Mouse (Mus musculus): ENCODE measurements around the gene Psenen.

Psenen gene

GRCm38 (mm10) chr7:30563117-30563905, at the start of gene Psenen, which contains the start of the genes U2af1l4 and Gm49396:
TSS of gene Psenen (minus strand) at chr7:30563627.
TSS of gene U2af1l4 (plus strand) at chr7:30563301.
TSS of gene Gm49396 (plus strand) at chr7:30563344.
- DNase-seq: peak; percentile 88 to 91

DNA sequence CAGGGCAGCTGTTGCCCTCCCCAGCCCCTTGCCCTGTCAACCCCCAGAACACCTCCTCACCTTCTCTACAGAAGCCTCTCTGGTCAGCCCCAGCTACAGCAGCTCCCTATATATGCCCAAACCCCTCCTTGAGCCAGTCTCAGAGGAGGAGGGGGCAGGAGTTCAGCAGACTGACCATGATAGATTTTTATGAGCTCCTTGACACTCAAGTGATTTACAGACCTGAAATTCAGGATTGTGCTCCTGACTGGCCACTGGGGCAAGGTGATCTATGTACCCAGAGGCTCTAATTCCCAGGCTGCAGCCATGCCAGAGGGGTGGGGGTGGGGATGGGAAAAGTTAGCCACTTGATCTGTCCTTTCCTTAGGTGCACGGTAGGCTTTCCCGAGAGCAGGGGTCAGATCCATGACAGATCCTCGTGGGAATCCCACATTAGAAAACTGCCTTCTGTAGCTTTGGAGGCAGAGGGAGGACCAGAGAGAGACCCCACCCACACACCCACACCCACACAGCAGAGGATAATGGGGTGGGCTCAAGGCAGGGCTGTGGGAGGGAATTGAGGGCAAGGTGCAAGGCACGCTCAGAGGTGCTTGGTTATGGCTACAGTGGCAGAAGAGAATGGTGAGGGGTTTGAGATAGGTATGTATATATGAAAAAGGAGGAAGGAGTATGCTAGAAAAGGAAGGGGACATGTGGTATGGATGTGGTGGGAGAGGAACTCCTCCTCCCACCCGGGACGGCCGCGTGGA, 49.4 kb upstream of the Psenen start, which contains the start of gene Upk1a:
TSS of gene Upk1a (minus strand) at position 194 of the 749 bp plus-strand sequence.
- DNase-seq: no peak

GRCm38 (mm10) chr7:30610043-30610442, 46.6 kb upstream of the Psenen start:
- no peak for DNase-seq

DNA sequence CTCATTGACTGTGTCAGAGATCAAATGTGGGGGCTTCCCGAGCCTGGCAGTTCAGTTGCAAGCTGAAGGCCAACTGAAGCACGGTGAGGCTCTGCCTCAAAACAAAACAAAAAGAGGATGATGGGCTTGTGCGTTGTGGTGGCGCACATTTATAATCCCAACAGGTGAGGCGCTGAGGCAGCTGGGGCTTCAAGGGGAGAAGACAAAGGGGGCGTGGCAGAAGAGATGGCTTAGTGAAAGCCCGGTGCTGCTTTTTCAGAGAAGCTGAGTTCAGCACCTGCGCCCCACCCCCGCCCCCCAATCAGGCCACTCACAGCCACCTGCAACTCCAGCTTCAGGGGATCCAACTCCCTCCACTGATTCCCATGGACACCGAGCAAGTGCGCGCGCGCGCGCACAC, 45.0 kb upstream of the Psenen start:
- no peak for DNase-seq

DNA sequence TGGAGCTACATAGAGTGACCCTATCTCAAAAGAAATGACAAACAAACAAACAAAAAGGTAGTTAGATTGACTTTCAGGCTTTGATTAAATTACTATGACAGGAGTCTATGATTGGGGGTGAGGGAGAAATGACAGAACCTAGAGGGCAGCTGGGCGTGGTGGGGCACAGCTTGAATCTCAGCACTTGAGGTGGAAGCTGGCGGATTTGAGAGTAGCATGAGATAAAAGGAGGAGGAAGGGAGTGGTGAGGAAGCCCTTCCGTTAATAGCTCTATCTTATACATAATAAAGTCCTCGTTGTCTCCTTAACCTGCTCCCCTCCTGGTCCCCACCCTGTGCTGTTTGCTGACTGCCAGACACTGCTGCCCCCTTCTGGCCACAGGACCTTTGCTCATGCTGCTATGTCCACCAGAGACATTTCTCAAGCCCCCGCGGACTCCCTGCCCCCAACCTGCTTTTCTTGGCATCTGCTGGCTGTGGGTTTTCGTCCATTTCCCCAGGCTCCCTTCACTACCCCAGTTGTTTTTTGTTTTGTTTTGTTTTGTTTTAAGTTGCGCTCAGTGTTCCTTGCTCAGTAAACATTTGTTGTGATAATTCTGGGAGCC, 44.4 kb upstream of the Psenen start:
- DNase-seq: peak; percentile 45 to 70

DNA sequence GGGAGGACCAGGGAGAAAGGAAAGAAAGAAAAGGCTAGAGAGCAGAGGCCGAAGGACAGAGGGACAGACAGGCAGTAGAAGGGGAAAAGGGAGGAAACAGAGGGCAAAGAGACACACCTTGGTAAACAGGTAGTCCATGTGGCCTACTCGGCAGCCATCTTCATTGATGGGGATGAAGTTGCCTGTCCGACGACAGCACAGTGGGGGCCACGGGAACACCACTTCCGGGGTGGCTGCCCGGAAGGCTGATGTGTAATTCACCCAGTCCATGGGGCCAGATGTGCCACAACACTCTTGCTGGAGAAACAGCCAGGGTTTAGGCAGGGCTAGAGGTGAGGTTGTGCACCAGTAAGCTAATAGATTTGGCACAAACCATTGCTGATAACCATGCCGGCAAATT, 41.5 kb upstream of the Psenen start:
- DNase-seq: no peak

- DNase-seq: no peak
Measured at GRCm38 (mm10) chr7:30604424-30604823, 41.0 kb upstream of the Psenen start.

GRCm38 (mm10) chr7:30602583-30602982, 39.2 kb upstream of the Psenen start:
- no peak for DNase-seq

DNA sequence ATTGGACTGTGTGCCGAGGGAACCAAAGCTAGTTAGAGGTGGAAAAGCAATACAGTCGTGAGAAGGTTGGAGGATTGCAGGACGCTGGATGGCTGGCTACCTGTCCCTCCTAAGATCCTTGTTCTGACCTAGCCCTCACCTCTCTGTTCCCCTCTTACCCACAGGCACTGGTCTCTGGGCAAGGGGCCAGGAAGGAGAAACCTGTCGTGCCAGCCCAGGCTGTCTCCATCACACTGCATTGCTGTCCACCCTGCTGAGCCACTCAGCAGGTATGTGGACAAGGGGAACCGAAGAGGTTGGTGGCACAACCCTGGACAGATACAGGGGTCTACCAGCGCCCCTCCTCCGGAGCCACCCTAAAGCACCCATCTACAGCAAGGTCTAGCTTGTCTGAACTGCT, 37.2 kb upstream of the Psenen start:
- DNase-seq: no peak

DNA sequence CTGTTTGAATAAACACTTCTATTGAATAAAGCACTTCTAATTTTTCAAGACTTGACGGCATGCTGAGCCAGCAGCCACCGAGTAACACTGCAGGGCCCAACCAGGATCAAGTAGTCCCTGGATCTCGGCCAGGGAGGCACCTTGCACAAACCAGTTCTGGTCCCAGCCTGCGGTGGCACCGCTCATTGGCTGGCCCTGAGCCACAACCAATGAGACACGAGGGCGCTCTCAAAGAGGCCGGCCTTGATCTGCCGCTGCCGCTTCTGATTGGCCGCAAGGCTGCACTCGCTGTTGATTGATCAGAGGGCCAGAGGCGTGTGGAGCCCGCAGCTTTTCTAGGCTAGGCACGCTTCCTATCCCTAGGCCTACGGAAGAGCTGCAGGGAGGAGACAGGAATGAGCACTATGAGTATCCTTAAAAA, 36.5 kb upstream of the Psenen start:
- DNase-seq: peak; percentile 33 to 38

- DNase-seq: no peak
Measured at GRCm38 (mm10) chr7:30598786-30599185, 35.4 kb upstream of the Psenen start, which contains the start of gene Zbtb32. TSS of gene Zbtb32 (minus strand) at chr7:30598909.

DNA sequence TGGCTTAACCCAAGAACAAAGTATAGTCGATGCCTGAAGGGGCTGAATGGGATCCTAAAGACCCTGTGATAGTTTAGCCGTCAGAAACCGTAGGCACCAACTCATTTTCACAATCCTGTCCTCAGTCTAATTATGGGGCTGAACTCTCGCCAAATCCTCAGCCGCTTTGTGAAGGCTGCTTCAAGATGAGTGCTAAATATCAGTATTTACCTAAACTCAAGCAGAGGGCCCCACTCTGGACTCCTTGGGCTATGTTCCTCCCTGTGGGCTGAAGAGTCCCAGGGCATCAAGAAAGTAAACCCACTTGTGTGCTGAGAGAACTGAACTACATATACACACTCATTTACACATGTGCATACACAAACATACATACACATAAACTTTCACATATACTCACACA, 33.4 kb upstream of the Psenen start:
- DNase-seq: no peak

DNA sequence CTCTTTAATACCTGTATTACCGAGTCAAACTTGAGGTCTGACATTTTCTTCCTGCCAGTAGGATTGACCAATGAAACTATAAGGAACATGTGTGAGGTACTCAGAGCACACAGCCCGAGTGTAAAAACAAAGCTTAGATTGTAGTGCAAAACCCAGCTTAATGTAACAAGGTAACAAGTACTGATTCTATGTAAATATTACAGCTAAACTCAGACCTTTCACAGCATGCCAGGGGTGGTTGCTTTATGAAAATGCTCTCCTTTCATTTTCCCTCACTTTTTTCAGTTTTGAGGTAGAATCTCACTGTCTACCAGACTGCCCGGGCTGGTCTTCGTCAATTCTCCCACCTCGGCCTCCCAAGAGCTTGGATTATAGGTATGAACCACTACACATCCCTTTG, 32.7 kb upstream of the Psenen start:
- no peak for DNase-seq

DNA sequence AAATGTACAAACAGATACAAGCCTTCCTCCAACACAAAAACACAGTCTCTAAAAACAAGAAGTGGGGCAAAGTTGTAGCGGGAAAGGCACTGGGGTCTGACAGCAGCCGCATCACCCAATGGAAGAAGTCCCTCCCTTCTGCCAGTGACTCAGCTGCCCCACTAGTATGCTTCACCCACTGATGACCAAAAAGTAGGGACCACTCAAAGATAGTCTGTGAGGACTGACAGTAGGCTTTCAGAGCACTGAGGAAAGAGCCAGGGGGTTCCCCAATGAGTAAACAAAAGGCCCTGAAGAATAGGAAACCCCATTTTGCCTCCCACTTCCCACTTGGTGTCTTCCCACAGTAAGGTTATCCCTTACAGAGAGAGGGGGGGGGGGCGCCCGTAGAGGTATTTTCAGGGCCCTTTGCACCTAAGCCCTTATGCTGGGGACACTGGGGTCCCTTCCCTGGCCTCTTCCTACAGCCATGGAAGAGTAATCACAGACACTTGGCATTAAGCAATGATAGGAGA, 31.1 kb upstream of the Psenen start:
- no peak for DNase-seq

GRCm38 (mm10) chr7:30593579-30594509, 30.4 kb upstream of the Psenen start:
- DNase-seq: no peak

DNA sequence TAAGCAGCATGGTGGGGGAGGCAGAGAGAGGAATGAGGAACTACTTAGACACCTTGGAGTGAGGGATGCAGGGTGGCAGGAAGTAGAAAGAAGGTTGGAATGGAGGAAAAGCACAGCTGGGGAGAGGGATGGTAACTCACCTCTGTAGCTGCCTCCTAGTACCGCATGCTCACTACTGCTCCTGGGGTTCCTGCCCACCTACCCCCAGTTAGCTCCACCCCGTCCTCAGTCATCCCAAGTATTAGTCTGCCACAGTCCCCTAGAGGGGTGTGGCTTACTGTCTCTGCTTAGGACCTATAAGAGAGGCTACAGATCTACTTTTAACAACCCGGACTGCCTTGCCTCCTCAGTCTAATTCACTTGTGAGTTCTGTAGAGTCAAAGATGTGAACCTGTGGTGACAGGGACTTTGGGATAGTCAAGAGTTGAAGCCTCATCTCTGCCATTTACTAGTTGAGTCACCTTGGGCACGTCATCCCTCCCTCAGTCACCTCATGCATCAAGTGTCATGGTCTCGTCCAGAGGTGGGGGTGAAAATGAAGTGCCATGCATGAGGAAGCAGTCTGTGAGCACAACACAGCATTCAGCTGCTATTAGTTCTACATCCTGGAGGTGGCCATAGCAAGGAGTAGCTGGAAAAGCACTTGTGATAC, 29.5 kb upstream of the Psenen start:
- DNase-seq: no peak

GRCm38 (mm10) chr7:30591605-30591951, 28.2 kb upstream of the Psenen start:
- no peak for DNase-seq

DNA sequence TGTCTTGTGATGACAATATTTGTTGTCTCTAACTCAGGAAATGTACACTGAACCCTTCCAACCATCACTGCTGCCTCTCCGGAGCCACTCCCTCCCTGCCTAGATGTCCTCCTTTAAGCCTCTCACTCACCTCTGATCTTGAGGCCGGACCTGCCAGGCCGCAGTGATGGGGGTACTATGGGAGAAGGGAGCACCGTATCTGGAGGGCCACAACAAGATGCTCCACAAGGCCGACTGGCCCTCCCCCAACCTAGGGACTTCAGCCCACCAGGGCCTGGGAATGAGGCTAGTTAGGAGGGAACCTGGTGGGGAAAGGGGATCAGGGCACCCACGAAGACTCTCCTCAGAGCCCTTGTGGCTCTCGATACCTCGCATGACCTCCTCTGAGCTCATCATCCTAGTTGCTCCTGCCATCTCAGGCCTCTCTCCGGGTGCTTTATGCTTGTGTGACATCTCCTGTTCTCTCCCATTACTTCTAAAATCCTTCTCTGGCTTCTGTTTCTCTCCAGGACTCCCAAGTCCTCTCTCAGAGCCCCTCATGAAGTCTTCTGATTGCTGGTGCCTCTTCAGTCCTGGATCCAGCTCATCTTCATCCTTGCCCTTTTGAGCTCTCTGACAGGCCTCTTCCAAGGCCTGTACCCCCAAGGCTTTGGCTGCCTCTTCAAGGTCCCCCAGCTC, 27.6 kb upstream of the Psenen start:
- no peak for DNase-seq

GRCm38 (mm10) chr7:30589435-30590301, 26.2 kb upstream of the Psenen start:
- DNase-seq: peak; percentile 66 to 87
